21 mouse cellular contexts compared by ENCODE assay signal in the genomic region with DNA sequence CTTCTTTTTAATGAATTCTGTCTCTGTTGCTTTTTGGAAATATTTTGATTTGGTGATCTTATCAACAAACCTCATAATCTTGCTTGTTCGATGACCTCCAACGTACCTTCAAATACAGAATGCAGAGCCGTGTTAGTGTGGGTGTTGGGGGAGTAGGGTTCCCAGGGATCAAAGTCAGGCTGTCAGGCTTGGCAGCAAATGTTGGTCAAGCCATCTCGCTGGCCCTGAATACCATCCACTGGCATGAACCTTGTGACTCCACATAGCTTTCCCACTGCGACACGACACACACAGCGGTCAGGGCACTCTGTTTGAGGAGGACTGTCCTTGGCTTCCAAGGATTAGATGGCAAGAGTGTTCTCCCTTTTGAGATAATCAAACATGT. TPM values are rescaled to one million over a fixed set of nuclear protein-coding genes. Genes with fewer than 3 reads are reported as not detected.
A peak's percentile ranks its signal among the peaks of the same experiment; 100 is the strongest.
DNase-seq lines count a peak whose midpoint lies in the region; ATAC-seq and TF ChIP-seq lines count a peak whose summit lies in the region.
"Had no signal": no experiment of that assay in that cellular context is flagged by ENCODE, and none has a peak within 500 bp of the region (broad histone marks: within the 10 kb centered on the region; RNA-seq: fewer than 3 reads in every experiment).

No protein-coding gene starts in this region.

- H3K9me3 ChIP-seq in liver, embryonic 12.5 days (replicated peaks): peaks cover 13% of the 10 kb centered on the region
- H3K9me3 ChIP-seq: embryonic facial prominence, embryonic 10.5 days; embryonic facial prominence, embryonic 12.5 days; forebrain, embryonic 13.5 days; forebrain, embryonic 15.5 days had no signal

- 62% methylated on average over 7 of the region's 7 CpGs for WGBS in kidney, adult 2 months
- 88% methylated on average over 7 of the region's 7 CpGs for WGBS in liver, embryonic 12.5 days (ENCODE audit: insufficient replicate concordance)

- no peak for ATAC-seq in liver, embryonic 12.5 days
- ATAC-seq: activated CD4-positive, CD25-positive, alpha-beta regulatory T cell, adult 4 months; CD4-positive, CD25-positive, alpha-beta regulatory T cell, adult 4 months; forebrain, embryonic 13.5 days; forebrain, embryonic 15.5 days; forebrain, postnatal 0 days; Patski had no signal

- no peak for TF ChIP-seq CTCF in kidney, adult 2 months (conservative IDR thresholded peaks at IDR 0.05; ENCODE audit: insufficient read depth, insufficient read length, low read depth, low read length)

- H3K9ac ChIP-seq in liver, embryonic 12.5 days: no peak overlapping the region
- H3K9ac ChIP-seq: embryonic facial prominence, embryonic 12.5 days; forebrain, embryonic 13.5 days; forebrain, embryonic 15.5 days; forebrain, postnatal 0 days had no signal

- no peaks in the 10 kb centered on the region; the same call in 1 of the 2 replicates for H3K36me3 ChIP-seq in kidney, adult 2 months (ENCODE audit: control insufficient read depth, insufficient read depth, low read length)
- H3K36me3 ChIP-seq in liver, embryonic 12.5 days: peaks cover 65% of the 10 kb centered on the region

- no peak overlapping the region for H3K27ac ChIP-seq in kidney, adult 2 months (ENCODE audit: insufficient read depth, low read depth, low read length)
- H3K27ac ChIP-seq in liver, embryonic 12.5 days: 0 out of 2 replicates have a peak overlapping the region, but pooled peaks have one; percentile 1
- H3K27ac ChIP-seq: embryonic facial prominence, embryonic 10.5 days; embryonic facial prominence, embryonic 12.5 days; forebrain, embryonic 13.5 days; forebrain, embryonic 15.5 days had no signal

- no peaks in the 10 kb centered on the region for H3K27me3 ChIP-seq in kidney, adult 2 months (replicated peaks; ENCODE audit: control insufficient read depth, insufficient read depth, low read length)
- no peaks in the 10 kb centered on the region; the same call in 1 of the 2 replicates for H3K27me3 ChIP-seq in liver, embryonic 12.5 days (replicated peaks)
- H3K27me3 ChIP-seq: CH12.LX; embryonic facial prominence, embryonic 12.5 days; forebrain, embryonic 13.5 days; forebrain, embryonic 15.5 days; Patski had no signal

- TF ChIP-seq POLR2A in kidney, adult 2 months (IDR thresholded peaks at IDR 0.05; ENCODE audit: low read depth, low read length): no peak

- peaks cover 9% of the 10 kb centered on the region; the same call in 1 of the 2 replicates for H3K4me1 ChIP-seq in kidney, adult 2 months (ENCODE audit: control insufficient read depth, insufficient read depth, low read length)
- peaks cover 29% of the 10 kb centered on the region for H3K4me1 ChIP-seq in liver, embryonic 12.5 days
- H3K4me1 ChIP-seq: forebrain, embryonic 13.5 days; forebrain, embryonic 15.5 days had no signal

- H3K4me3 ChIP-seq in kidney, adult 2 months (ENCODE audit: insufficient read depth, low read depth, low read length): no peak overlapping the region
- H3K4me3 ChIP-seq in liver, embryonic 12.5 days: no peak overlapping the region
- H3K4me3 ChIP-seq: embryonic facial prominence, embryonic 10.5 days; embryonic facial prominence, embryonic 12.5 days; forebrain, embryonic 13.5 days; forebrain, embryonic 15.5 days had no signal

- H3K4me2 ChIP-seq in liver, embryonic 12.5 days: no peak overlapping the region
- H3K4me2 ChIP-seq: embryonic facial prominence, embryonic 12.5 days; forebrain, embryonic 13.5 days; forebrain, embryonic 15.5 days had no signal

- DNase-seq in adrenal gland, adult (ENCODE audit: inconsistent age in 2 of 2, low spot score in 1 of 2): peak; percentile 40 to 59
- DNase-seq in adrenal gland, postnatal 4 days (ENCODE audit: low spot score in 2 of 2): no peak
- DNase-seq in kidney, adult 2 months: peak; percentile 45
- no peak for DNase-seq in kidney, postnatal 25 days
- no peak for DNase-seq in liver
- DNase-seq: B cell, adult 2 months; cerebellum, adult 11-12 months; cerebellum, adult 2 months; cerebellum, adult 9-10 months; cerebellum, postnatal 10 days; cerebellum, postnatal 25 days; forebrain, postnatal 0 days had no signal

RNA-seq across cellular contexts. Expression of a gene that starts 24.3 kb away (rescaled TPM):
- total RNA-seq in adrenal gland, postnatal 4 days (2021): 10 to 100 TPM; 72.5 to 83.6 TPM
- polyA plus RNA-seq in kidney, adult 2 months (2012; rRNA removed): 12.6 and 15.1 TPM in 2 replicates
- polyA plus RNA-seq in liver, embryonic 12.5 days (2016; fragmentation: Nextera tagmentation; extraction: Ambion mirVana): 6.7 and 6.8 TPM in 2 replicates

Comparison
In these comparisons a context has a peak if more than half of its experiments do, and no peak if none do; other contexts are left out.
1. DNase-seq: peak in adrenal gland, adult (2 of 2) and kidney, adult 2 months (single experiment); none in adrenal gland, postnatal 4 days (0 of 2), kidney, postnatal 25 days (0 of 2) and liver (single experiment).